Mouse (Mus musculus) embryonic facial prominence, embryonic 11.5 days (tissue): ENCODE data around the gene Adamts17. TPM values are rescaled to one million over a fixed set of nuclear protein-coding genes. Genes with fewer than 3 reads are reported as not detected.
A peak's percentile ranks its signal among the peaks of the same experiment; 100 is the strongest.

Experiments used
- ATAC-seq: fragments of 200-750 bp; cut with Nextera tagmentation; replicated peaks from 2 replicates; pipeline ENCODE4 v1.8.0; 2017; ENCODE audit warnings: low read depth; ENCODE audit not compliant: insufficient number of reproducible peaks, low FRiP score, low TSS enrichment
- DNase-seq: peaks from one replicate; pipeline ENCODE4 v3.0.0-alpha.2; 2015; ENCODE audit warnings: low spot score
- H3K27ac ChIP-seq: fragments of 300-500 bp; sonication (generic); replicated peaks from 2 replicates; pipeline ENCODE4 v1.5.1; 2014; ENCODE audit warnings: mild to moderate bottlenecking, low read depth, low read length, control low read depth
- H3K27me3 ChIP-seq: fragments of 300-500 bp; sonication (generic); 2 replicates; pipeline ENCODE4 v1.6.1; 2014; ENCODE audit warnings: mild to moderate bottlenecking, low read length, moderate library complexity, mixed read lengths; ENCODE audit not compliant: control insufficient read depth, insufficient read depth
- H3K36me3 ChIP-seq: fragments of 300-500 bp; sonication (generic); replicated peaks from 2 replicates; pipeline ENCODE4 v1.6.1; 2014; ENCODE audit warnings: low read depth, mild to moderate bottlenecking, low read length, moderate library complexity, mixed read lengths; ENCODE audit not compliant: control insufficient read depth, insufficient read depth
- H3K4me1 ChIP-seq: fragments of 300-500 bp; sonication (generic); 2 replicates; pipeline ENCODE4 v1.6.1; 2014; ENCODE audit warnings: low read length, mixed read lengths; ENCODE audit not compliant: control insufficient read depth, insufficient read depth
- H3K4me2 ChIP-seq: fragments of 300-500 bp; sonication (generic); 2 replicates; pipeline ENCODE4 v1.6.1; 2014; ENCODE audit warnings: low read depth, mild to moderate bottlenecking, control low read depth, low read length, moderate library complexity
- H3K4me3 ChIP-seq: fragments of 300-500 bp; sonication (generic); 2 replicates; pipeline ENCODE4 v1.5.1; 2014; ENCODE audit warnings: low read depth, low read length, control low read depth
- H3K9ac ChIP-seq: fragments of 300-500 bp; sonication (generic); replicated peaks from 2 replicates; pipeline ENCODE4 v1.6.1; 2014; ENCODE audit warnings: mild to moderate bottlenecking, control low read depth, low read length
- H3K9me3 ChIP-seq: fragments of 300-500 bp; sonication (generic); replicated peaks from 2 replicates; pipeline ENCODE4 v1.6.1; 2016; ENCODE audit warnings: mild to moderate bottlenecking, low read length, inconsistent platforms, mixed read lengths; ENCODE audit not compliant: control insufficient read depth
- WGBS: fragments of 180-500 bp; shearing (Covaris S2); extraction: QIAGEN DNeasy Blood & Tissue Kit; methylation state at CpG from one replicate; pipeline ENCODE4 v1.1.7; 2014; 5-methylcytosine and 5-hydroxymethylcytosine counted together
- polyA plus RNA-seq: library from polyadenylated mRNA; unstranded; fragments of >200 nt; fragmentation: Nextera tagmentation; extraction: Ambion mirVana; gene quantifications from 2 replicates; pipeline ENCODE4 v1.2.1, GENCODE M21; 2014

The Adamts17 gene
- polyA plus RNA-seq, 1 experiment from 2014 or later: 3.0 TPM

DNA sequence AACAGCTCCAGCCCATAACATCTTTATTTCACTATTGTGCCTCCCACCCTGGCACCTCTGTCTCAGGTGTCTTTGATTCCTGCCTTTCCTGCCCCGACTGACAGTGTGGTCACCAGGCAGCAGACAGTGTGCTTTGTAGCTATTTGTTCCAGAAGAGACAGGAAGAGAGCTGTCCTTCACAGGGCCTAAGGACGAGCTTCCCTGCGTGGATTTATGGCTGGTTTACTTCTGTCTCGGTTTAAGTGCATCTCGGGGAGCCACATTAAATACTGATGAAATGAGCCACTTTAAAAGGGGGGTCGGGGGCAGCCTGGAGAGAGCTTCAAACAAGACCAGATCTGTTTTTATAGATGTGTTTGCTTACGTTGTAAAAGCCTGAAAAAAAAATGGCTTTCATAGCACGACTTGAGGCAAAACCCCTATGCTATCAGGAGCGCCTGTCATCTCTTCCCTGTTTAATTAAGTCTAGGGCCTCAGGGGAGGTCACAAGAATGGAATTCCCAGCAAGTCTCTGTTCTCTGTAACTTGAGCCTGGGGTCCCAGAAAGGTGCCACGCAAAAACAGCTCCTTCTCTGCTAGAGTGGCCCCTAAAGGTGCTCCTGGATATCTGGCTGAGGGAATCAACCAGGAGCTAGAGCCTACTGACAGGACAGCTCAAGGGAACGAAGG lies 302.9 kb downstream of the Adamts17 start:
- no peak overlapping the region for H3K9ac ChIP-seq
- ATAC-seq: no peak
- H3K36me3 ChIP-seq: no peaks in the 10 kb centered on the region
- no peaks in the 10 kb centered on the region for H3K9me3 ChIP-seq
- no peak overlapping the region for H3K4me3 ChIP-seq
- H3K4me2 ChIP-seq: no peak overlapping the region
- H3K27ac ChIP-seq: no peak overlapping the region
- H3K4me1 ChIP-seq: no peaks in the 10 kb centered on the region
- H3K27me3 ChIP-seq: no peaks in the 10 kb centered on the region
- WGBS: 14% methylated on average over 11 of the region's 11 CpGs
- peak; percentile 46 for DNase-seq

DNA sequence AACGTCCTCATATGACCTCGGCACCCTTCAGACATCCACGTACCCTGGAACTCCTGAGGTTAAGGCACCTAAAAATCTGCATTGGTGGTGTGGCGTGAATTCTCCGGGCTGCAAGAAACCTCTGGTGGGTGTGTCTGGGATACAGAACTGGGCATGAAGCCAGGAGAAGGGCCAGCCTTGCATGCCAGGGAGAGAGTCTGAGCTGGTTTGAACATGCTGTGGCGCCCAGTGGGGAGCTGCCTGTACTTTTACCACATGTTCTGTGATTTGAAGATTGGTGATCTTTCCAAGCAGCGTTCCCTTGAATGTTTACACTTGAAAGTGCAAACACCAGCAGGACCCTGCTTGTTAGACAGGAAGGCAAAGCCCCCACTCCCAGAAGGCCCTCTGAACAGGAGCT lies 306.2 kb downstream of the Adamts17 start:
- no peaks in the 10 kb centered on the region for H3K9me3 ChIP-seq
- H3K4me2 ChIP-seq: no peak overlapping the region
- no peaks in the 10 kb centered on the region for H3K36me3 ChIP-seq
- no peak overlapping the region for H3K27ac ChIP-seq
- no peak overlapping the region for H3K9ac ChIP-seq
- DNase-seq: no peak
- no peaks in the 10 kb centered on the region for H3K4me1 ChIP-seq
- H3K27me3 ChIP-seq: no peaks in the 10 kb centered on the region
- no peak overlapping the region for H3K4me3 ChIP-seq
- WGBS: 64% methylated on average over 7 of the region's 7 CpGs
- ATAC-seq: no peak

DNA sequence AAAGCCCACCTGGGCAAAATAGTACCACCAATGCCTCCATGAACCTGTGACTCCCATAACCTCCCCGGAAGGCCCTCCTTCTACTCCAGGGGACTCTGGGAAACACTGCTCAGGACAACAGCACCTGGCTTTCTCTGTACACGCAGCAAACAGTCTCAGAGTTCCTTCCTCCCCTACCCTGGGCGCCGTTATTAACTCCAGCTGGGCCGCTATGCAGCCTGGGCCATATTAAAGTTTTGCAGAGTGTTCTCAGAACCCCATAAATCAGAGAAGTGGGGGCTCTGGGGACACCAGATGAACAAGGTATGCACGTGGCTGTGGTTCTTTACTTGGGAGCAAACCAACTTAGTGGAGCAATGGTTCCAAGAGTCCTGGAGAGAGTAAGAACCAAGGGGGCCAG lies 306.6 kb downstream of the Adamts17 start:
- Histone ChIP-seq H3K9ac (no peak overlapping the region), H3K4me3 (no peak overlapping the region), H3K27me3 (no peaks in the 10 kb centered on the region), H3K4me1 (no peaks in the 10 kb centered on the region), H3K4me2 (no peak overlapping the region), H3K36me3 (no peaks in the 10 kb centered on the region), H3K9me3 (no peaks in the 10 kb centered on the region), H3K27ac (no peak overlapping the region)
- DNase-seq: no peak
- ATAC-seq: no peak
- 74% methylated on average over 6 of the region's 6 CpGs for WGBS

DNA sequence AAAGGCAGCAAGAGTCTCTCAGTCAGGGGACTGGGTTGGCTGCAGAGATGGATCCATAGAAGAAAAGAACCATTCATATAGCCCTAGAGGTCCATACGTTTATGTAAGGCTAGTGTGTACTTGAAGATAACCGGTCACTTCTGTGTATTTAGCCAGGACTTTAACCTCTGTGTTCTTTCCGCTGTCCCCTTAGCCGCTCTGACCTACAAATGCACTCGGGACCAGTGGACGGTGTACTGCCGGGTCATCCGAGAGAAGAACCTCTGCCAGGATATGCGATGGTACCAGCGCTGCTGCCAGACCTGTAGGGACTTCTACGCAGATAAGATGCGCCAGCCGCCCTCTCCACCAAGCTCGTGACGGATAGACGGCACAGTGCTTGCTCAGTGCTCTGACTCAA lies 310.2 kb downstream of the Adamts17 start:
- Histone ChIP-seq H3K4me1 (no peaks in the 10 kb centered on the region), H3K9ac (no peak overlapping the region), H3K9me3 (no peaks in the 10 kb centered on the region), H3K4me2 (no peak overlapping the region), H3K27me3 (no peaks in the 10 kb centered on the region), H3K27ac (no peak overlapping the region), H3K36me3 (no peaks in the 10 kb centered on the region), H3K4me3 (no peak overlapping the region)
- no peak for ATAC-seq
- WGBS: 89% methylated on average over 16 of the region's 16 CpGs
- no peak for DNase-seq

DNA sequence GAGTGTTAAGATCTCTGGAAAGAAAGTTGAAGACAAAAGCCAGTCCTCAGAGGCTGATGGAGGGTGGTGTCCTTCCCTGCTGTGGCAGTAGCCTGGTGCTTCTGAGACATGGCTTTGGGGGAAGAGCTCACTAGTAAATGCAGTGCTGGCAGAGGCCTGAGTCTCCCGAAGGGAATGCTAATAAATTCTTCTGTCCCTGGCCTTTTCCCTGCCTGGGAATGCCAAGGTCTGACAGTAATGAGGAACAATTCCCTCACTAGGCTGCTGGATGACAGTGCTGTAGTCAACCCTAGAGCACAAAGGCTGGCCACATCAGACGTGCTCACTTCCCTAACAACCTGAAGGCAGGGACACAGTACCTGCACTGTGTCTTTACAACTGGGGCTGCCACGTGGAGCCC lies 313.1 kb downstream of the Adamts17 start:
- no peak overlapping the region for H3K4me2 ChIP-seq

DNA sequence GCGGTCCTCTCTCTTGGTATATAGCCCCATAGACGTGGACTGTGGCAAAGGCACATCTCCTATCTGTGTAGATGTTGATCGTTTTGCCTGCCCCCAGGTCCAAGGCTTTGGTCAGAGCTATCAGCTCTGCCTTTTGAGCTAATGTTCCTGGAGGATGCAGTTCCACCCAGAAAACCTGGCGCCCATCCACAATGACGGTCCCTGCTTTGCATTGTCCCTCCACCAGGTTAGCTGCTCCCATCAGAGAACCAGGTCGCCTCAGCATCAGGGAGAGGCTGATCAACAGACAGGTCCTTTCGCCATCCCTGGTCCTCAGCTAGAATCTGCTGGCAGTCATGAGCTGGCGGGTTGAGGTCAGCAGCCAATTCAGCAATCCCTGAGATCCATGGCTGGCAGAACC lies 322.6 kb downstream of the Adamts17 start:
- Histone ChIP-seq H3K9me3 (no peaks in the 10 kb centered on the region), H3K27ac (no peak overlapping the region), H3K9ac (no peak overlapping the region), H3K4me1 (no peaks in the 10 kb centered on the region), H3K4me2 (no peak overlapping the region), H3K27me3 (no peaks in the 10 kb centered on the region), H3K36me3 (no peaks in the 10 kb centered on the region), H3K4me3 (no peak overlapping the region)
- ATAC-seq (no peak), DNase-seq (no peak)
- 91% methylated on average over 8 of the region's 8 CpGs for WGBS

More for the DNA sequence above, 313.1 kb downstream of the Adamts17 start:
- Histone ChIP-seq H3K27me3 (no peaks in the 10 kb centered on the region), H3K36me3 (no peaks in the 10 kb centered on the region), H3K4me3 (no peak overlapping the region), H3K9me3 (no peaks in the 10 kb centered on the region), H3K4me1 (no peaks in the 10 kb centered on the region), H3K27ac (no peak overlapping the region), H3K9ac (no peak overlapping the region)
- DNase-seq (no peak), ATAC-seq (no peak)
- 41% methylated on average over 3 of the region's 3 CpGs for WGBS

DNA sequence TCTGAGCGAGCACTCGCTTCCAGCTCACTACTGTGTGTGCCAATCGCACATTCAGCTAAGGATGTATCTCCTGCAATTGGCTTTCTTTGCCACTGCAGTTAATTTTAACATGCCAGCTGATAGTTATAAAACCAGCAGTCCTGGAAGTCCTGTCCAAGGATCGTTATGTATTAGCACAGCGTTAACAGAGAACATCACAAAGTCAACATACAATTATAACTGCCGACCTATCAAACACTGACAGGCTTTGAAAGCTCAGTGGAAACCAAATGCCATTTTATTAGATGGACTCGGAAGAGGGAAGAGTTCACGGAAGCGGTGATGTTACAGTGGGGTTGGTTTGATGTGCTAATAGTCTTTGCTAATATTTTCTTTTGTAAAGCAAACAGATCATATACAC lies 328.8 kb downstream of the Adamts17 start:
- DNase-seq (no peak), ATAC-seq (no peak)
- Histone ChIP-seq H3K27ac (no peak overlapping the region), H3K36me3 (no peaks in the 10 kb centered on the region), H3K4me1 (no peaks in the 10 kb centered on the region), H3K4me2 (no peak overlapping the region), H3K4me3 (no peak overlapping the region), H3K9ac (no peak overlapping the region), H3K27me3 (no peaks in the 10 kb centered on the region), H3K9me3 (no peaks in the 10 kb centered on the region)
- 83% methylated on average over 9 of the region's 9 CpGs for WGBS

DNA sequence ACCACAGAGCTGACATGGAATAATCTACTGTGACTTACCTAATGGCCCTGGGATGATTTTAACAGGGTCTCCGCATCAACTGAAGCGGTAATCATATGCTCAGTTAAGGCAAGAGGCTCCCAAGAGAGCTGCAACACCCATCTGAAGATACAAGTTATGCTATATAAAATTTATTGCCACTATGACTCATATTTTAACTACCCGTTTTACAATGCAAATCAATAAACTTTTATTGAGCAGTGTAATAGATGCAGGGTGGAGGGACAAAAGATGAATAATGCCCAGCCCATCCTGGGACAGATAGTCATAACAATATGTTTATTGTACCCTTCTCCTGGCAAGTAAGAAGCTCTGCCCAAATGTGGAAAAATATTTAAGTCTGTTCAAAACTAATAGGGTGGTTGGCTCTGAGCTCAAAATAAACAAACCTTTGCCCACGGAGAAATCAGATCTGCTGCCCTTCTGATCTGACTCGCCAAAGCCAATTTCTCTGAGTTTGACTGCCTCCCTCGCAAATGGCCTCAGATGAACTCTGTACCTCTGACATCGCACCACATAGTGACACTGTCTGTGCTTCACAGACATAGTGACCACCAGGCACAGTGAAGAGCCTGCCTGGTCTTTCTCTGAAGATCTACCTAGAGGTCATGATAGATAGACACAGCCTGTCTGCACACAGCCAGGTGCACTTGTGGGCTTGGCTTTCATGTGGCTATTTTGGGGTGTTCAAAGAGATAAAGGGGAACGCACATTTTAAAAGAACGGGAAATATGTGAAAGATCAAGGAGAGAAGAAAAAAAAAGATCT lies 329.4 kb downstream of the Adamts17 start:
- no peak overlapping the region for H3K9ac ChIP-seq
- no peak overlapping the region for H3K4me3 ChIP-seq
- DNase-seq: no peak
- H3K9me3 ChIP-seq: no peaks in the 10 kb centered on the region
- ATAC-seq: no peak
- no peak overlapping the region for H3K4me2 ChIP-seq
- WGBS: 69% methylated on average over 9 of the region's 9 CpGs
- H3K27ac ChIP-seq: no peak overlapping the region
- H3K4me1 ChIP-seq: no peaks in the 10 kb centered on the region
- no peaks in the 10 kb centered on the region for H3K36me3 ChIP-seq
- no peaks in the 10 kb centered on the region for H3K27me3 ChIP-seq
